Mouse (Mus musculus): ENCODE data around the gene Ccdc33. TPM values are rescaled to one million over a fixed set of nuclear protein-coding genes. Genes with fewer than 3 reads are reported as not detected.

Ccdc33 gene
- polyA plus RNA-seq, 1 experiment from 2014 or later: 0.17 TPM

DNA sequence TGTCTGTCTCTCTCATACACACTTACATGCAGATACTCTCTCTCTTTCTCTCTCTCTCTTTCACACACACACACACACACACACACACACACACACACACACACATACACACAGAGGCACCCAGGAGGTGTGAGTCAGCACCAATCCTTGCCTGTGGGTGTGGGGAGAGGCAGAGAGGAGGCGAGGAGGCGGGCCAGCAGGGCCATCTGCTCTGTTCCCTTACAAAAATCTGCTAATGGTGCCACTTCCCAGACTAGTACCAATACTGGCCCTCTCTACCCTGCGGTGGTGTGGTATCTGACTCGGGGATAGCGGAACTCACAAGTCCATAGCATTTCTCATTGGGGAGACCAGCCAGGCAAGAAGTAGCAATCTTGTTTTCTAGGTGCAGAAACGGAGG lies 7.2 kb downstream of the Ccdc33 start:
- Histone ChIP-seq H3K27ac (replicated peaks; ENCODE audit: low read depth, low read length) (no peak overlapping the region), H3K36me3 (ENCODE audit: control insufficient read depth, insufficient read depth, low read length) (no peaks in the 10 kb centered on the region), H3K4me1 (ENCODE audit: control insufficient read depth, insufficient read depth, low read length) (peaks cover 38% of the 10 kb centered on the region), H3K9ac (ENCODE audit: low read length) (no peak overlapping the region), H3K27me3 (ENCODE audit: control insufficient read depth, insufficient read depth, low read length) (0 out of 2 replicates have a peak, but pooled peaks cover 2% of the 10 kb centered on the region), H3K4me3 (ENCODE audit: low read depth, low read length) (no peak overlapping the region), H3K9me3 (ENCODE audit: control insufficient read depth, low read length) (no peaks in the 10 kb centered on the region), H3K4me2 (ENCODE audit: low read depth, severe bottlenecking) (no peak overlapping the region)
- 50% methylated on average over 6 of the region's 6 CpGs for WGBS
- ATAC-seq (ENCODE audit: insufficient number of reproducible peaks, low FRiP score, low TSS enrichment, low read depth) (no peak), DNase-seq (ENCODE audit: low spot score) (no peak)

DNA sequence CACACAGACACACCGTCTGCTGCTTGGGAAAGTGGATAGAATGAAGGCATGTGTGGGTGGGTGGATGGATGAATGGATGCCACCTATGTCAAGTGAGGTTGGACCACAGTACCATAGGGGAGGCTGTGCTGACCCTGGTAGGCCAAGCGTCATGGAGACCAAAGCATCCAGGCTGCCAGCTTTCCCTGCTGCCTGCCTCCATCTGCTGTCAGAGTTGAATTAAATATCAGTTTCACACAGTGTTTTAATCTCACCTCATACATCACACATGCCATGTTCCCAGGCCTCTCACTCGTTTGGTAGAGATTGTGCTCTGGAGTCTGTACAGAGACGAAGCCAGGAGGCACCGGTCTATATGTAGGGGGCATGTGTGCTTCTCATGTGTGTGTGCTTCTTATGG lies 7.8 kb downstream of the Ccdc33 start:
- Histone ChIP-seq H3K9me3 (ENCODE audit: control insufficient read depth, low read length) (no peaks in the 10 kb centered on the region), H3K4me2 (ENCODE audit: low read depth, severe bottlenecking) (no peak overlapping the region), H3K4me1 (ENCODE audit: control insufficient read depth, insufficient read depth, low read length) (peaks cover 35% of the 10 kb centered on the region), H3K9ac (ENCODE audit: low read length) (no peak overlapping the region), H3K4me3 (ENCODE audit: low read depth, low read length) (no peak overlapping the region), H3K27me3 (ENCODE audit: control insufficient read depth, insufficient read depth, low read length) (0 out of 2 replicates have a peak, but pooled peaks cover 2% of the 10 kb centered on the region), H3K36me3 (ENCODE audit: control insufficient read depth, insufficient read depth, low read length) (no peaks in the 10 kb centered on the region), H3K27ac (replicated peaks; ENCODE audit: low read depth, low read length) (no peak overlapping the region)
- no peak for ATAC-seq (ENCODE audit: insufficient number of reproducible peaks, low FRiP score, low TSS enrichment, low read depth)
- 67% methylated on average over 5 of the region's 5 CpGs for WGBS
- DNase-seq (ENCODE audit: low spot score): no peak

DNA sequence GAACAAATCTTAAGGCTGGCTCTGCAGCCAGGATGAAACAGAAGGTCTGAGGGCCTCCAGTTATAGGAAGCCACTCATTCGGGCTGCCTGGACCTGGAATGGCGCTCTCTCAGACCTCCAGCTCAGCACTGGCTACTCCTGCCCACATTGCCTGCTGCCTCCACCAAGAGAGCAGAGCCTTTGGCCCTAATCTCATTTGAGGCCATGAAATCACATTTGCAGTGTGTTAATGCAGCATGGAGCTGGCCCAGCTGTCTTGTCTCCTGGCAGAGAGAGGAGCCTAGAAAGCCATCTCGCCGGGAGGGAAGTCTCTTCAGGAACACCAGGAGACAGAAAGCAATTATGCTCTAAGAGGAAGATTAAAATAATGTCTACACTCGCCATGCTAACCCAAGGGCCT lies 11.1 kb downstream of the Ccdc33 start:
- no peak for DNase-seq (ENCODE audit: low spot score)
- Histone ChIP-seq H3K4me1 (ENCODE audit: control insufficient read depth, insufficient read depth, low read length) (peaks cover 14% of the 10 kb centered on the region), H3K9me3 (ENCODE audit: control insufficient read depth, low read length) (no peaks in the 10 kb centered on the region), H3K27ac (replicated peaks; ENCODE audit: low read depth, low read length) (no peak overlapping the region), H3K27me3 (ENCODE audit: control insufficient read depth, insufficient read depth, low read length) (no peaks in the 10 kb centered on the region), H3K4me2 (ENCODE audit: low read depth, severe bottlenecking) (no peak overlapping the region), H3K9ac (ENCODE audit: low read length) (no peak overlapping the region), H3K4me3 (ENCODE audit: low read depth, low read length) (no peak overlapping the region), H3K36me3 (ENCODE audit: control insufficient read depth, insufficient read depth, low read length) (no peaks in the 10 kb centered on the region)
- 71% methylated on average over 5 of the region's 5 CpGs for WGBS
- no peak for ATAC-seq (ENCODE audit: insufficient number of reproducible peaks, low FRiP score, low TSS enrichment, low read depth)

DNA sequence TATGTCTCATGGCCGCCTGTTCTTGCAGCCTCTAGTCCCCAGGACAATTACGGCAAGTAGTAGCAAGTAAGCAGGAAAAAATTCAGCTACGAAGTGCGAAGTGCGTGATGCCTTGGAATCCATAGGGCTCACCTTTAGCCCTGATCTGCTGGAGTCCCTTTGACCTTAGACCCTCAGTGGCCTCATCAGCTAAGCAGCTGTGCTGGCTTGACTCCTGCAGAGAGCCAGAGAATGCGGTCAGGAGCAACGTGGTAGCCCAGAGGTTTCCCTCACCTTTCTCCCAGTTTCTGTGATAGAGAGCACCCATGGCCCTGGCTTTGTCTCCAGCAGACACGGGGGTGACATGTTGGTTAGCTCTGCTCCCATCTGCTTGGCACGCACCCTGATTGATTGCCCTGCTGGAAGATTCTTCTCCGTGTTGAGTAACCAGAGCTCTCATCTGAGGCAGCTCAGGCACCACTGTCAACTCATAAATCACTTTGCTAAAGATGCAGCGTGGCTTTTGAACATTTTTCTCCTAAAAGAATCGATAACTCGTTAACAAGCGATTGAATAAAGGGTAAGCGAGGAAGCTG lies 12.9 kb downstream of the Ccdc33 start:
- Histone ChIP-seq H3K27me3 (ENCODE audit: control insufficient read depth, insufficient read depth, low read length) (no peaks in the 10 kb centered on the region), H3K4me3 (ENCODE audit: low read depth, low read length) (no peak overlapping the region), H3K9me3 (ENCODE audit: control insufficient read depth, low read length) (no peaks in the 10 kb centered on the region), H3K4me1 (ENCODE audit: control insufficient read depth, insufficient read depth, low read length) (0 out of 2 replicates have a peak, but pooled peaks cover 2% of the 10 kb centered on the region), H3K27ac (replicated peaks; ENCODE audit: low read depth, low read length) (no peak overlapping the region), H3K4me2 (ENCODE audit: low read depth, severe bottlenecking) (no peak overlapping the region), H3K36me3 (ENCODE audit: control insufficient read depth, insufficient read depth, low read length) (no peaks in the 10 kb centered on the region), H3K9ac (ENCODE audit: low read length) (no peak overlapping the region)
- no peak for DNase-seq (ENCODE audit: low spot score)
- 35% methylated on average over 15 of the region's 15 CpGs for WGBS
- no peak for ATAC-seq (ENCODE audit: insufficient number of reproducible peaks, low FRiP score, low TSS enrichment, low read depth)

DNA sequence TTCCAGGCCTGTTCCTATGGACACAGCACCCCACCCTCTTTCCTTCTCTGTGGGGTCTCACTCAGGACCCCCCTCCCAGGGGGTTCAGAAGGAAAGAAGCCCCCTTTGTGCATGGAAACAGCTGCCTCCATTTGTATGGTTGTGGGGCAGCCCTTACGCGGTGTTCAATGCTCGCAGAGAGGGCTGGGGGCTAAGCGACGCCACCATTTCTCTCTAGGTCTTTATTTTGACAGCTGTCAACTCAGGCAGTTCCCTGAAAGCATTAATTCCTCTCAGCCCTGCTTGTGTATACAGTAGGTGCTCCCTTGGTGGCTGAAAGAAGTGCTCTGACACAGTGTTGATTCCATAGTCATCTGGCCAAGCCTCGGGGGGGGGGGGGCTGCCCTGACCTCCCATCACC lies 15.0 kb downstream of the Ccdc33 start:
- Histone ChIP-seq H3K4me1 (ENCODE audit: control insufficient read depth, insufficient read depth, low read length) (peaks cover 8% of the 10 kb centered on the region; the same call in 1 of the 2 replicates), H3K27ac (replicated peaks; ENCODE audit: low read depth, low read length) (no peak overlapping the region)

DNA sequence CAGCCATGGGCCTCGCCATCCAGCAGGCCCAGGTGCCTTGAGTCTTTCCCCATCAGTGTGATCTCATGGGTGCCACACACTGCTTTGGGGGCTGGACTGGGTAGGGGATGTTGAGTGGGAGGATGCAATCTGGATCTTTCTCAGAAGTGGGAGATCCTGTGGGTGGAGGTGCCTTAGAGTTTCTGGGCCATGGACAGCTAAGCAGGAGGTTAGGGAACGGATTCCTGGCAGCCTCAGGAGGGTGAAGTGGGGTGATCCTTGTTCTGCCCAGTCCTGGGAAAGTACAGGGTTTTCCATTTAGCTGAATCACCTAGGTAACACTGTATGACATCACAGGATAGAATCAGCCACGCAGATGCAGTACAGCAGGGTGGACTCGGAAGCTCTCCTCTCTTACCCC lies 16.6 kb downstream of the Ccdc33 start:
- H3K4me3 ChIP-seq (ENCODE audit: low read depth, low read length): no peak overlapping the region
- H3K4me2 ChIP-seq (ENCODE audit: low read depth, severe bottlenecking): no peak overlapping the region
- no peak for DNase-seq (ENCODE audit: low spot score)
- WGBS: 84% methylated on average over 4 of the region's 4 CpGs
- no peaks in the 10 kb centered on the region for H3K36me3 ChIP-seq (ENCODE audit: control insufficient read depth, insufficient read depth, low read length)
- no peak overlapping the region for H3K9ac ChIP-seq (ENCODE audit: low read length)
- no peak for ATAC-seq (ENCODE audit: insufficient number of reproducible peaks, low FRiP score, low TSS enrichment, low read depth)
- H3K27me3 ChIP-seq (ENCODE audit: control insufficient read depth, insufficient read depth, low read length): no peaks in the 10 kb centered on the region
- no peaks in the 10 kb centered on the region for H3K9me3 ChIP-seq (ENCODE audit: control insufficient read depth, low read length)
- no peak overlapping the region for H3K27ac ChIP-seq (replicated peaks; ENCODE audit: low read depth, low read length)
- peaks cover 8% of the 10 kb centered on the region; the same call in 1 of the 2 replicates for H3K4me1 ChIP-seq (ENCODE audit: control insufficient read depth, insufficient read depth, low read length)

More for the DNA sequence above, 15.0 kb downstream of the Ccdc33 start:
- WGBS: 83% methylated on average over 6 of the region's 6 CpGs
- Histone ChIP-seq H3K9me3 (ENCODE audit: control insufficient read depth, low read length) (no peaks in the 10 kb centered on the region), H3K9ac (ENCODE audit: low read length) (no peak overlapping the region), H3K4me2 (ENCODE audit: low read depth, severe bottlenecking) (no peak overlapping the region), H3K4me3 (ENCODE audit: low read depth, low read length) (no peak overlapping the region), H3K27me3 (ENCODE audit: control insufficient read depth, insufficient read depth, low read length) (no peaks in the 10 kb centered on the region), H3K36me3 (ENCODE audit: control insufficient read depth, insufficient read depth, low read length) (no peaks in the 10 kb centered on the region)
- DNase-seq (ENCODE audit: low spot score) (no peak), ATAC-seq (ENCODE audit: insufficient number of reproducible peaks, low FRiP score, low TSS enrichment, low read depth) (no peak)

DNA sequence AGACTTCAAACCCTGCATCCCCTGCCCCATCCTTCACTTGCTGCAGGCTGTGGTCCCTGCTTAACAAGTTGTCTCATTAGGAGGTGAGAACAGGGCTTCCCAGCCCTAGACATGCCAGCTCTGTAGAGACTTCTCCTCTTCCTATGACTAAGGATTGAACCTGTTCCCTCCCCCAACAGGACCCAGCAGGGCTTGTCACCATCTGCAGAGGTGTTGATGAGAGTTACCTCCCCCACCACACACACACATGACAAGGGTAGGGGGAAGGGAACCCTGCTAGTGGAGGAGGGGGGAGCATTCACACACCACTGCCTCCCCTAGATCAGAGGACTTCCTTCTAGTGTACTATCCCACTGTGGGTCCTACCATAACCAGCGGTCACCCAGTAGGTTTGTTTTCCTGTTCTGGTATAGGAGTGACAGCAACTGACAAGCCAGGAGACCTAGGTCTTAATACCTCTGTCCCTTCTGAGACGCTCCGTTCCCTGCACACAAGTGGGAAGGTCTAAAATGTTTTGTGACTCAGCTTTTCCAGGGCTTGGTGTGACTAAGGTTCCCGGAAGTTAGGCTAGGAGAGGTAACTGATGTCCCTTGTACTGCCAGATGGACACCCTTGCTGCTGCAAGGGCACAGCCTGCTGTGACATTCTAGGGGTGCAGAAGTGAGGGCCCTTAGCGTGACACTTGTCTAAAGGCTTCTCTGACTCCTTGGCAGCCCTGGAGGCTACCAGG lies 18.6 kb downstream of the Ccdc33 start:
- H3K27ac ChIP-seq (replicated peaks; ENCODE audit: low read depth, low read length): no peak overlapping the region
- no peak overlapping the region for H3K4me2 ChIP-seq (ENCODE audit: low read depth, severe bottlenecking)
- H3K4me1 ChIP-seq (ENCODE audit: control insufficient read depth, insufficient read depth, low read length): peaks cover 11% of the 10 kb centered on the region; the same call in 1 of the 2 replicates
- ATAC-seq (ENCODE audit: insufficient number of reproducible peaks, low FRiP score, low TSS enrichment, low read depth) (no peak), DNase-seq (ENCODE audit: low spot score) (no peak)
- H3K36me3 ChIP-seq (ENCODE audit: control insufficient read depth, insufficient read depth, low read length): no peaks in the 10 kb centered on the region
- no peaks in the 10 kb centered on the region for H3K27me3 ChIP-seq (ENCODE audit: control insufficient read depth, insufficient read depth, low read length)
- WGBS: 47% methylated on average over 5 of the region's 5 CpGs
- H3K9me3 ChIP-seq (ENCODE audit: control insufficient read depth, low read length): no peaks in the 10 kb centered on the region
- no peak overlapping the region for H3K9ac ChIP-seq (ENCODE audit: low read length)
- H3K4me3 ChIP-seq (ENCODE audit: low read depth, low read length): no peak overlapping the region

DNA sequence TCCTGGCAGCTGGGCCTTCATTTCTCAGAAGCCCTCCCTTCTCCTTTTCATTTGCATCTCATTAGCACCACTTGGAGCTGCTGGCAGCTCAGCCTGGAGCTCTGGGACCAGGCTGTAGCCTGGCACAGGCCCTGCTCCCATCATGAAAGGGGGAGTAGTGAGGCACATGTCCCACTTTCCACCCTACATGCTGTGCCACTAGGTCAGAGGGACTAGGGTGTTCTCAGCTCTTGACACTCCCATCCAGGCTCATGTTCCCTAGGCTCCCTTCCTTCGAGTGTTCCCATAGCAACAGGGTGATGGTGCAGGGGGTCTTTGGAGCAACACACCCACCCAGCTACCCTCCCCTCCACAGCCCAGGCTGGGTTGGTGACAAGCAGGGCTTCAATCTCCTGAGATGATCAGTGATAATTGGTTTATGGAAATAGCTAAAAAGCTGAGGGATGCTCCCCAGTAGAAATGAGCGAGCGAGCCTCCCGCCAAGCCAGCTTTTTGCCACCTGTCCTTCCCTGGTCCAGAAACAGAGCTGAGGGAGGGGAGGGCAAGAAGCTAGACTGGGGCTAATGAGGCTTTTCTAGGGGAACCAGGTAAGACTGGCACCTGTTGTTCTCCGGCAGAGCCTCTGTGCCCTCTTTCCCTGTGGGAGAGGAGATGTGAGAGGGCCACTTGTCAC lies 21.9 kb downstream of the Ccdc33 start:
- Histone ChIP-seq H3K27ac (replicated peaks; ENCODE audit: low read depth, low read length) (no peak overlapping the region), H3K4me3 (ENCODE audit: low read depth, low read length) (no peak overlapping the region), H3K4me1 (ENCODE audit: control insufficient read depth, insufficient read depth, low read length) (peaks cover 20% of the 10 kb centered on the region), H3K9ac (ENCODE audit: low read length) (no peak overlapping the region), H3K36me3 (ENCODE audit: control insufficient read depth, insufficient read depth, low read length) (no peaks in the 10 kb centered on the region), H3K4me2 (ENCODE audit: low read depth, severe bottlenecking) (no peak overlapping the region), H3K27me3 (ENCODE audit: control insufficient read depth, insufficient read depth, low read length) (no peaks in the 10 kb centered on the region), H3K9me3 (ENCODE audit: control insufficient read depth, low read length) (no peaks in the 10 kb centered on the region)
- WGBS: 66% methylated on average over 5 of the region's 5 CpGs
- DNase-seq (ENCODE audit: low spot score): no peak
- ATAC-seq (ENCODE audit: insufficient number of reproducible peaks, low FRiP score, low TSS enrichment, low read depth): no peak
